Mouse (Mus musculus) ES-Bruce4 (cell line): ENCODE results near the gene Gm3542. TPM values are rescaled to one million over a fixed set of nuclear protein-coding genes. Genes with fewer than 3 reads are reported as not detected.
"Not testable (repeated sequence)": the region's sequence is repeated elsewhere in the genome, so short reads cannot be mapped to it uniquely, and the experiment has no call there.

Source experiments
- H3K27ac ChIP-seq: 2 replicates; pipeline ENCODE4 v1.5.1; 2012; ENCODE audit warnings: low read length, inconsistent platforms; ENCODE audit not compliant: insufficient read depth
- H3K27me3 ChIP-seq: 2 replicates; pipeline ENCODE4 v1.6.1; 2012; ENCODE audit warnings: mild to moderate bottlenecking, low read length, inconsistent platforms; ENCODE audit not compliant: control insufficient read depth, poor library complexity, insufficient read depth, severe bottlenecking
- H3K36me3 ChIP-seq: 2 replicates; pipeline ENCODE4 v1.6.1; 2012; ENCODE audit warnings: inconsistent platforms, mild to moderate bottlenecking, low read length, moderate library complexity; ENCODE audit not compliant: control insufficient read depth, poor library complexity, insufficient read depth, severe bottlenecking
- H3K4me1 ChIP-seq: one replicate; pipeline ENCODE4 v1.8.1; 2011; ENCODE audit warnings: low read length; ENCODE audit not compliant: control insufficient read depth, insufficient read depth
- H3K4me3 ChIP-seq: 2 replicates; pipeline ENCODE4 v1.5.1; 2011; ENCODE audit warnings: low read depth, mild to moderate bottlenecking, low read length
- H3K9ac ChIP-seq: 2 replicates; pipeline ENCODE4 v1.6.1; 2012; ENCODE audit warnings: low read depth, mild to moderate bottlenecking, inconsistent platforms; ENCODE audit not compliant: poor library complexity, severe bottlenecking
- H3K9me3 ChIP-seq: replicated peaks from 2 replicates; pipeline ENCODE4 v1.6.1; 2012; ENCODE audit warnings: mild to moderate bottlenecking, low read length, inconsistent platforms; ENCODE audit not compliant: control insufficient read depth, poor library complexity, insufficient read depth, severe bottlenecking
- polyA plus RNA-seq: library from polyadenylated mRNA; stranded (reverse); fragments of >200 nt; gene quantifications from 2 replicates; pipeline ENCODE4 v1.2.4, GENCODE M21; 2011; ENCODE audit warnings: low read depth; ENCODE audit not compliant: missing spikeins, insufficient read depth, insufficient read length

The Gm3542 gene
- not detected in 2 replicates for polyA plus RNA-seq

GRCm38 (mm10) chr14:5334828-5335227 lies at the start of gene Gm3542:
TSS of gene Gm3542 (minus strand) at chr14:5334928.
- not testable (repeated sequence) for H3K36me3 ChIP-seq, H3K27ac ChIP-seq, H3K4me1 ChIP-seq, H3K9me3 ChIP-seq, H3K9ac ChIP-seq, H3K27me3 ChIP-seq, H3K4me3 ChIP-seq

Other genes starting within 250 kb of the Gm3542 start
- not detected in 2 replicates for gene Gm8279, start 203.4 kb downstream of the Gm3542 start, polyA plus RNA-seq
- gene Gm3317, start 170.4 kb downstream of the Gm3542 start, polyA plus RNA-seq: not detected in 2 replicates
- gene Gm8271, start 149.1 kb downstream of the Gm3542 start, polyA plus RNA-seq: not detected in 2 replicates
- not detected in 2 replicates for gene Gm3526, start 74.3 kb downstream of the Gm3542 start, polyA plus RNA-seq
- gene Gm3500, start 54.1 kb upstream of the Gm3542 start, polyA plus RNA-seq: not detected in 2 replicates
- 0.43 TPM in 1 of 2 replicates, not detected in the other for gene Gm3194, start 120.5 kb upstream of the Gm3542 start, polyA plus RNA-seq
- gene Gm8246, start 142.9 kb upstream of the Gm3542 start, polyA plus RNA-seq: not detected in 2 replicates
- gene Gm3187, start 149.3 kb upstream of the Gm3542 start, polyA plus RNA-seq: not detected in 2 replicates
- 0.99 and 1.9 TPM in 2 replicates for gene Gm3488, start 166.7 kb upstream of the Gm3542 start, polyA plus RNA-seq
- 1.4 TPM in 1 of 2 replicates, not detected in the other for gene Gm3532, start 203.6 kb upstream of the Gm3542 start, polyA plus RNA-seq